Mouse (Mus musculus): Measurements from ENCODE around the gene Bves.
"Not testable (repeated sequence)": the region's sequence is repeated elsewhere in the genome, so short reads cannot be mapped to it uniquely, and the experiment has no call there.

Bves gene

GRCm38 (mm10) chr10:45335434-45336422 lies at the start of gene Bves:
Bves (plus strand) TSS chr10:45335772.
- peak; percentile 52 for DNase-seq (ENCODE audit: low spot score)

DNA sequence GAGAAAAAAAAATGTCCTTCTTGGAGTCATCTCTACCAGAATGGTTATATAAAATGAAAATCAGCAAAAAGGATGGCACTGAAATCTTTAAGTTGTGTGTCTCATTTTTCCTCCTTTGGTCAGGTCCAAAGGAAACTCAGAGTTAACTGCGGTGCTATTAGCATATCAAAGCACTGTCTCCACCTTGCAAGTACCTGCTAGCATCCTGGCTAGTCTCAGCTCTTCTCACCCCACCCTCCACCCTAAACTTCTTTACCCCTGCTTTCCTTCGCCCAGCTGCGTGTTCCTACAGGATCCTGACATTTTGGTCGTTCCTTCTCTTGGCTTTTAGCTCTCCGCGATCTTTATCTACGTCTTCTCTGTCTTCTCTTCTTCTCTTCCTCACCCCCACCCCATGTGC lies 47.2 kb upstream of the Bves start:
- no peak for DNase-seq (ENCODE audit: low spot score)

GRCm38 (mm10) chr10:45289218-45290105 lies 46.1 kb upstream of the Bves start:
- no peak for DNase-seq (ENCODE audit: low spot score)

GRCm38 (mm10) chr10:45290618-45291017 lies 45.0 kb upstream of the Bves start:
- DNase-seq (ENCODE audit: low spot score), result no peak

- not testable (repeated sequence) for DNase-seq (ENCODE audit: low spot score)
Measured at GRCm38 (mm10) chr10:45292159-45292558, 43.4 kb upstream of the Bves start.

DNA sequence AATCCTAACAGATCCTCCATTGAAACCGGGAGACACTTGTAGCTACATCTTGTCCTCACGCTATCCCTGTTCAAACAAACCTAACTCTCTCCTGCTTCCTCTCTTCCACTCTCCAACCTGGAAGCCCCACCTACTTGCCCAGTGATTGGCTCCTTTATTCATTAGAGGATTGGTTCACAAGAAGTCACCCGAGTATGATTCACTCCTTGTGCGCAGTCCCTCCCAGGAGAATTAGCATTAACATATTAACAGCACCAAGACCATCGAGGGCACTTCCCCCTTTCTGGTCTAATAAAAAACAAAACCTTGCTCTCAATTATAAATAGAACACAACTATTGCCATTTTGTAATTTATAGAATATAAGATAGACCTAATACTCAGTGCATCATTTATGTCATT lies 40.5 kb upstream of the Bves start:
- DNase-seq (ENCODE audit: low spot score), result no peak

DNA sequence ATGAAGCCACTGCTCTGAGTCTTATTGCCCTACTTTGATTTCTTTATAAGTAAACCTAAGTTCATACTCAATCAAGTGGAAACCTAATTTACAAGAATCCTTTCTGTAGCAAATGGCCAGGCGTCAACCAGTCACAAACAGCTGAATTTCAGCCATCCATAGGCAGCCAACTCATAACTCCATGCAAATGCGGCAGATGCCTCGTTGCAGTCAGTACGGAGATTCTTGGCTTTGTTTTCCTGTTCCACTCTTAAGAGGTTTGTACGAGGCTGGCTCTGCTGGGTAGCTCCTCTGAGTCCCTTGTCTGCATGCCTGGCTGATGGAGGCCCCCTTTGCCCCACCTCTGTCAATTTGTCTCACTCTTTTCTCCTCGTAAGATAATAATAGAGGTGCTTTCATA lies 37.1 kb upstream of the Bves start:
- DNase-seq (ENCODE audit: low spot score), result no peak

- no peak for DNase-seq (ENCODE audit: low spot score)
Measured at GRCm38 (mm10) chr10:45299509-45299908, 36.1 kb upstream of the Bves start.

DNA sequence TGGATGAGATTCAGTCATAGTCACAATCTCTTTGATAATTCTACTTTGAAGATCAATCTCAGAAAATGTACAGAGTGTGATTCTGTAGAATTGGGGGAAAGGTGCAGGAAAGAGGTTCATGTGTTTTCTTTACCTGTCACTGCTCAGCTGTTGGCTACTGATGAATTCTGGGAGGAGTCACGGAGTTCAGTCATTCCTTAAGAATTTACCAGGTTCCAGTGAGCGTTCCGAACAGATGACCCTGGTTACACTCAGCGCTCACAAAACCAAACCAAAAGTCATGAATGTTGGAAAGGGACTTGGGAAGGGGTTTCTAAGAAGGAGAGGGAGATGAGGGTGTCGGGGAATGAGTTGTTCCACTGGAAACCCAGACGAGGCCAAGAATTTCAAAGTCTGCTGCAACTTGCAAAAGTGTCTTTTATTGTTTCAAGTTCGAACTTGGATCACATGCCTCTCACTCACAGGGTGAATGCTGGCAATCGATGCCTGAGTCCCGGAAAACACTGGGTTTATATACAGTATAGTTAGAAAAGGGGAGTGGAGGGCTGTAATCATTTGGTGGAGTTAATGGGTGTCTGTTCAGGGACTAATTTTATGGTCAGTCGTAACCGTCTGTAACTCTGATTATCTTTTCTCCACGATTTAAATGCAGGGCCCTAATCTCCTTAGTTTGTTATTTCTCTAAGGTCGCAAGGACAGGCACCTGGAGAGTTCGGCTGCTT lies 32.1 kb upstream of the Bves start:
- no peak for DNase-seq (ENCODE audit: low spot score)

- no peak for DNase-seq (ENCODE audit: low spot score)
Measured at GRCm38 (mm10) chr10:45305173-45305572, 30.4 kb upstream of the Bves start.

DNA sequence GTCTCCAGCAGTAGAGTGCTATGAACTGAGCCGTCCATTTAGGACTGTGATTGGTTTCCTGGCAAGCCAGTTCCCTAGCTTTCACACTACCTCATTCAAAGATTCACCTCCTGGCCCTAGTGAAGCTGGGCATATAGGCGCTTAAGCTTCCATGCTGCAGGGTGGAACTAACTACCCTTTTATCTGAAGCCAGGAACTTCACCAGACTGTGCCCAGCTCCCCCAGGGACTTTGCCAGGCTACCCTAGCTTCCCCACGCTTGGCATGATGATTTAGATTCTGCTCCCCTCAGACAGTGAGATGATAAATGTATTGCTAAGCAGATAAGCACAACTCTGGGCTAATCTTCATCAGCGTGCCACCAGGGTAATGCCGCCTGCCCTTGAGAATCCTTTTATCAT lies 24.4 kb upstream of the Bves start:
- DNase-seq (ENCODE audit: low spot score), result no peak

GRCm38 (mm10) chr10:45311624-45312023 lies 23.9 kb upstream of the Bves start:
- DNase-seq (ENCODE audit: low spot score), result no peak

- no peak for DNase-seq (ENCODE audit: low spot score)
Measured at GRCm38 (mm10) chr10:45314865-45315264, 20.7 kb upstream of the Bves start.

DNA sequence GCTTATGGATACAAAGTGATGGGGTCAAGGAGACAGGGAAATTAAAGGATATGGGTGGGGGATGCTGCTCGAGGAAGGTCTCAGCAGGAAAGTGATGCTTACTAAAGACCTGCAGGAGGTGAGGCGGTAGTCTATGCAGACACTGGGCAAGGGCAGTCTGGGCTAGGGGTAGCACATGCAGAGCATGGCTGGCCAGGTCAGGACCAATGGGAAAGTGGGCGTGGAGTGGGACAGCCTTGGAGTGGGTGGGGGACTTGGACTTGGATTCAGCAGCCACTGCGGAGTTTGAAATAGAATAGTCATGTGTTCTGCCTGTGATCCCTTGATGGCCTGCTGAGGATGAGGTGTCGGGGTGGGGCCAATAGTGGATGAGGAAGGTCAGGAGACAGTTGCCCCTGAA lies 16.6 kb upstream of the Bves start:
- DNase-seq (ENCODE audit: low spot score), result no peak

DNA sequence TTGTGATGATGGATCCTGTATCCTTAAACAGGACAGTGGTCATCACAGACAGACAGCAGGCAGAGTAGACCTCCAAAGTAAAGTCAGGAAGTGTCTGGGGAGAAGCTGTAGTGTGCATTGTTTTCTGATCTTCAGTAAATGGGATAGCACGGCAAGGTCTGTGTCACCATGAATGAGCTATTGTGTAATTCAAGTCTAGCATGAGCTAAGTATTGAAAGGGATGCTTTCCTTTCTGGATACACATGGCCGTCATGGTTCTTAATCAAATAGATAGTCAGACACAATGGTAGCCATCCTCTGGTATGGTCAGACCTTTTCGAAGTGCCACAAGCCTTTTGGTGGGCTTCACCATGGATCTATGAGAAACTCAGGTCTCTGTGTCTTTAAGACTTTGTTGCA lies 15.3 kb upstream of the Bves start:
- DNase-seq (ENCODE audit: low spot score), result no peak

DNA sequence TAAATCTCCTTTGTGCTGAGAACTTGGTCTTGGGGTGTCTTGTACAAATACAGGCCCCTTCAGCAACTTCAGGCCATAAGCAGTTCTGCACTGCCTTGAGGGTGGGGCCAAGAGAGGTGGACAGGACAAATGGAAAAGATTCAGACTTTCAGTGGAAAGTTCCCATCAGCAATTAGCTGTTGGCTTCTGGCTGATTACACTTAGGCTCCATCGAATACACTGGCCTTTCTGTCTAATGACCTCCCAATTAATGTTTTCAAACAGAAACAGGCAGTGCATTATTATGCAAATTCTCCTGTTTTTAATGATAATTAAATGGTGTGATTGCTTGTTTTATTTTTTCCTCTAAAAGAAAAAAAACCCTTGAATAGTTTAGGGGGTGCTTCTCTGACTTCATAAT lies 11.4 kb upstream of the Bves start:
- no peak for DNase-seq (ENCODE audit: low spot score)

GRCm38 (mm10) chr10:45328196-45329000 lies 7.2 kb upstream of the Bves start:
- DNase-seq (ENCODE audit: low spot score), result no peak

DNA sequence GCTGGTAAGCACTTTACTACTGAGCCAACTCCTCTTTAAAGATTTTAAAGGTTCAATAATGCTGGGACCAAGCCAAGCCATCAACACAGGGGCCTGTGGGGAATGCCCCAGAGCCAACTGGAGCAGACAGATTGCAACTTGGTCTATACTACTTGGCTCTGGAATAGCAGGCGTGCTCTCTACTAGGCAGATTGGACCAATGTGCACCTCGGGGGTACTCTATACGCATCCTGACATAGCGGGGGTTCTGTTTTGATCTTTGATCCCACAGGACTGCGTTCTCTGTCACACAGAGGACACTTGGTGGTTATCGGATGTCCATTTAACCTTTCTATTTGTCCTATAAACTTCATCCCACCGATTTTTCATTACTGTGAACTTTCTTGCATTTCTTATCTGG lies 647 bp upstream of the Bves start:
- DNase-seq (ENCODE audit: low spot score), result no peak

DNA sequence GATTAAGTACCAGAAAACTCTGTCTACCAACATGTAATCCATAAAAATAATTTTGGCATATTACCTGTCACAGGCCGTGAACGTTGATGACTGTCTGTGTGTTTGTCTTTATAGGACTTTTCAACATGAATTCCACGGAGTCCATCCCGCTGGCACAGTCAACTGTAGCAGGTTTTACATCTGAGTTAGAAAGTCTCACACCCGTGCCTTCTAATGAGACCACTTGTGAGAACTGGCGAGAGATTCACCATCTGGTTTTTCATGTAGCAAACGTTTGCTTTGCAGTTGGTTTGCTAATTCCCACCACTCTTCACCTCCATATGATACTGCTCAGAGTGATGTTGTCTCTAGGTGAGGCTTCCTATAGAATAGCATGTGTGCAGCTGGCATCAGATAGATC lies 3.5 kb downstream of the Bves start:
- no peak for DNase-seq (ENCODE audit: low spot score)

DNA sequence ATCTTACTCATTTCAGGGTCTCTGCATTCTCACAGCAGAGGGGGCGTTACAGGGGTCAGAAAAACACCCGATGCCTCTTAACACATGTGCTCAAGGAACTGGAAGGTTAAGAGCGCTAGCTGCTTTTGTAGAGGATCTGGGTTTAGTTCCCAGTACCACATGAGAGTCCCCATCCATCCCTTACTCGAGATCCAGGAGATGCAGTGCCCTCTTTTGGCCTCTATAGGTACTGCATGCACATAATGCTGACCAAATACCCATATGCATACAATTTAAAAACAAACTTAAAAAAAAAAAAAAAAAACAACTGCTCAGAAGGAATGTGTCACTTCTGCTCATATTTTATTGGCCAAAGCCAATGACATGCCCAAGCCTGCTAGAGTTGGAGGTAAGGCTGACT lies 8.8 kb downstream of the Bves start:
- no peak for DNase-seq (ENCODE audit: low spot score)

DNA sequence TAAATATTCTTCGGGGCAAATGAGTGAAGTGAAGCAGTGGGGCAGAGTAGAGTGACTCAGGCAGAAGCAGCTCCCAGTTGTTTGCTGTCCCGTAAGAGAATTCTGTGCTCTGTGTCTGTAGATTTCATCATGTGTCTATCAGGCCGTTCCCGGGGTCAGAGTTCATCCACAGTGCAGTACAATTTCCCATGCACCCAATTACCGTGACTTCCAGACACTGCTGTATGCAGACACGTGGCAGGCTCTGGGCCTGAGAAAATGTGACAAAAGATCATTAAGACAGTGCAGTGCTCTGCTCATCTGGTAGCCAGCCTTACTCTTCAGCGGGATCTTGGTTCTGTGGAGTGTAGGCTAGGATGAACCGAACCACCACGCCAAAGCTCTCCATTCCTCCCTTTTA lies 9.6 kb downstream of the Bves start:
- no peak for DNase-seq (ENCODE audit: low spot score)

All from testis, postnatal 14 days (tissue).